Mouse (Mus musculus): ENCODE results near the gene BC034090.
"Not testable (repeated sequence)": the region's sequence is repeated elsewhere in the genome, so short reads cannot be mapped to it uniquely, and the experiment has no call there.

BC034090 gene

DNA sequence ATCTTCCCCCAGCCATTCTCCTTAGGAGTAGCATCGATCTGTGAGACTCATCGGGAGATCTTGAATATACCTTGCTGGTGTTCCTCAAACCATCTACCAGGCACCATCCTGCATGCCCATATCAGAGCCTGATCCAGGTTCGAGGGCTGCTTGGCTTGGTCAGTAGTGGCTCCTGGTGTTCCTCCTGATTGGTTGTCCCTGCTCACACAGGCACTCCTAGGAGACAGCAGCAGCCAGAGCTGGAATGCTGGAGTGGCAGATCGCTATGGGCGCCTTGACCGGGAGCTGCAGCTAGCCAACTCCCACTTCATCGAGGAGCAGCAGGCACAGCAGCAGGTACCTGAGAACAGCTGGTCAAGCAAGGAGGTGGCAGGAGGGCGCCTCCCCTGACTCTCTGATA lies 53.0 kb downstream of the BC034090 start:
- DNase-seq (ENCODE audit: low spot score): no peak

- no peak for DNase-seq (ENCODE audit: low spot score)
These were observed 55.6 kb downstream of the BC034090 start for GRCm38 (mm10) chr1:155188656-155189055.

DNA sequence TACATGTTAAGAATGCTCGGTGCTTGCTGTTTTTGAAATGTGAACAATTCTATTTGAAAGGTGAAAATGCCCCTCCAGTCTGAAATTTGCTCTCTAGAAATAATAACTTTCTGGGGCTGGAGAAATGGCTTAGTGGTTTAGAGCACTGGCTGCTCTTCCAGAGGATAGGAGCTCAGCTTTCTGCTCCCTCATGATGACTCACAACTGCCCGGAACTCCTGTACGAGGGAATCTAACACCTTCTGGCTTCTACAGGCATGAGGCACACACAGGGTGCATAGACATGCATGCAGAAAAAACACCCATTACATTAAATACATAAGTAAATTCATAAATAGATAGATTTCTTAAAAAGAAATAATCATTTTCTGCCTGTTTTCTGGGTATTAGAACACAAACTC lies 60.1 kb downstream of the BC034090 start:
- DNase-seq (ENCODE audit: low spot score): no peak

DNA sequence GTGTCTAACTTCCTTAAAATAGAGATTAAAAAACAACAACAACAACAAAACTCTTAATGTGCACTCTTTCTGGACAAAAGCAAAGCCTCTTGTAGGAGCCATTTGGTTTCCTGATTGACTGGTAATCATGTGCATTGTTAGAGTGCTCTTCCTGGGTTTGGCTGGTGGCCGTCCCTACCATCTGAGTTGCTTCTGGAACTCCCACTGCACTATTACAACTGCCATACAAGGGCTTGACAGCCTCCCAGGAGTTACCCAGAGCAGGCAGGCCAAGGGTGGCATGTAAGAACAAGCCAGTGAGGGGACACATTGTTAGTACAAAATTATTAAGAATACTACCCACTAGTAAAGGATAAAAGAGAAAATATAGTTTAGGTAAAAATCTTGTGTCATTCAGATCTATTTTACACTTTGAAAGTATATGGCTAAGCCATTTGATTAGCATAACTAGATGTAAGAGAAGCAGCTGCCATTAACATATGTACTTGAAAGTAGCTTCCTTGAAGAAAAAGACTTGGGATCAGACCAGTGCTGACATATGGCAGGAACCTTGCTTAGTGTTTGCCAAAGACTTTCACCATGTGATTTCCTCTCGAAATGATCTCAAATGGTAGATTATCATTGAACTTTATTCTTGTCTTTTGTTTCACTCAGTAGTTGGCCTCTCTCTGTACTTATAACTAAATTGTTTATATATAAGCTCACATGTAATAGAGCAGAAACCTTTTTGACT lies 65.9 kb downstream of the BC034090 start:
- no peak for DNase-seq (ENCODE audit: low spot score)

GRCm38 (mm10) chr1:155174424-155174823 lies 69.8 kb downstream of the BC034090 start:
- DNase-seq (ENCODE audit: low spot score): no peak

DNA sequence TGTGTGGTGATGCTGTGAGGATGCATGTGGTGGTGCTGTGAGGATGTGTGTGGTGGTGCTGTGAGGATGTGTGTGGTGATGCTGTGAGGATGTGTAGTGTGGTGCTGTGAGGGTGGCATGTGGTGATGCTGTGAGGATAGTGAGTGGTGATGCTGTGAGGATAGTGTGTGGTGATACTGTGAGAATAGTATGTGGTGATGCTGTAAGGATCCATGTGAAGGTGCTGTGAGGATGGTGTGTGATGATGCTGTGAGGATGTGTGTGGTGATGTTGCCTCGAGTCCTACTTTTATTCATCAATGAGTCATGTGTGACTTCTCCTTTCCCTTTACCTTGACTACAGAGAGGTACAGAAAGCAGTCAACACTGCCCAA lies 70.6 kb downstream of the BC034090 start:
- not testable (repeated sequence) for DNase-seq (ENCODE audit: low spot score)

DNA sequence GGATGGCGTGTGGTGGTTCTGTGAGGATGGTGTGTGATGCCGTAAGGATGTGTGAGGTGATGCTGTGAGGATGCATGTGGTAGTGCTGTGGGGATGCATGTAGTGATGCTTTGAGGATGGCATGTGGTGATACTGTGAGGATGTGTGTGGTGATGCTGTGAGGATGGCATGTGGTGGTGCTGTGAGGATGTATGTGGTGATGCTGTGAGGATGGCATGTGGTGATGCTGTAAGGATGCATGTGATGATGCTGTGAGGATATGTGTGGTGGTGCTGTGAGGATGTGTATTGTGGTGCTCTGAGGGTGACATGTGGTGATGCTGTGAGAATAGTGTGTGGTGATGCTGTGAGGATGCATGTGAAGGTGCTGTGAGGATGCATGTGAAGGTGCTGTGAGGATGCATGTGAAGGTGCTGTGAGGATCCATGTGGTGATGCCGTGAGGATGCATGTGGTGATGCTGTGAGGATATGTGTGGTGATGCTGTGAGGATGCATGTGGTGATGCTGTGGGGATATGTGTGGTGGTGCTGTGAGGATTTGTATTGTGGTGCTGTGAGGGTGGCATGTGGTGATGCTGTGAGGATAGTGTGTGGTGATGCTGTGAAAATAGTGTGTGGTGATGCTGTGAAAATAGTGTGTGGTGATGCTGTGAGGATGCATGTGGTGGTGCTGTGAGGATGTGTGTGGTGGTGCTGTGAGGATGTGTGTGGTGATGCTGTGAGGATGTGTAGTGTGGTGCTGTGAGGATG lies 71.2 kb downstream of the BC034090 start:
- DNase-seq (ENCODE audit: low spot score): no peak

GRCm38 (mm10) chr1:155169935-155170334 lies 74.3 kb downstream of the BC034090 start:
- DNase-seq (ENCODE audit: low spot score): no peak

DNA sequence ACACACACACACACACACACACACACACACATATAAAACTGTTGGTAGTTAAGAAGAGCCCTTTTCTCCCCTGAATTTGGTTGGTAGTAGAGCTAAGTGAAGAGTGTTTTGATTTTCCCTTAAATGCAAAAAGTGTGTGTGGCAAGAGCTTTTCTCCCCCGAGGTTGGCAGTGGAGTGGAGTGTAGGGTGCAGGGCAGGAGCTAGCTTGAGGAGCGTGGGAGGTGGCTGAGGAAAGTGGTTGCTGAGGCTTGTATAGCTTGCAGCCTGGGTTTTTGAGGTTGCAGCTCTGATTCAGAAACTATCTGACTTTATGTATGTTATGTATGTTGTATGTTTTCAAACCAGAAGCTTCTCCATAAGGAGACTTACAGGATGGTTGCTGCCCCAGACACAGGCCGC lies 76.8 kb downstream of the BC034090 start:
- DNase-seq (ENCODE audit: low spot score): no peak

Data from spleen, adult 12 weeks (tissue).